Mouse (Mus musculus): Measurements from ENCODE around the gene Zkscan2. TPM values are rescaled to one million over a fixed set of nuclear protein-coding genes. Genes with fewer than 3 reads are reported as not detected.

The Zkscan2 gene
- total and polyA plus RNA-seq, 3 experiments: not detected

- no peak overlapping the region for H3K4me2 ChIP-seq (ENCODE audit: insufficient read depth, low read depth, poor library complexity, severe bottlenecking)
Measured at GRCm38 (mm10) chr7:123459247-123459646, 41.0 kb downstream of the Zkscan2 start.

GRCm38 (mm10) chr7:123458309-123458708, 41.9 kb downstream of the Zkscan2 start:
- H3K9ac ChIP-seq (ENCODE audit: insufficient read depth, low read depth): no peak overlapping the region
- DNase-seq (ENCODE audit: extremely low read depth): no peak

More at GRCm38 (mm10) chr7:123459247-123459646, 41.0 kb downstream of the Zkscan2 start:
- no peak overlapping the region for H3K4me3 ChIP-seq (replicated peaks in 1 of 3; ENCODE audit: low read depth in 2 of 3, low read length in 2 of 3, poor library complexity in 1 of 3)
- H3K27ac ChIP-seq (ENCODE audit: insufficient read depth, low read depth): no peak overlapping the region
- H3K27me3 ChIP-seq (replicated peaks): no peaks in the 10 kb centered on the region
- H3K79me2 ChIP-seq (replicated peaks; ENCODE audit: control insufficient read depth, extremely low read depth, insufficient read depth, poor library complexity, severe bottlenecking): no peaks in the 10 kb centered on the region
- in situ Hi-C loops (cut with MboI; ENCODE audit: low pct_ligation_motif_present, low pct_unique_long_range_greater_than_20kb, low sequenced_read_pairs) (no loop called here), dilution Hi-C loops (cut with MboI; ENCODE audit: extremely low pct_ligation_motif_present, extremely low pct_unique_long_range_greater_than_20kb, low sequenced_read_pairs) (no loop called here)
- no peak for DNase-seq (ENCODE audit: extremely low read depth)
- H3K4me1 ChIP-seq (ENCODE audit: control insufficient read depth in 1 of 2, insufficient read depth in 2 of 2): 0 out of 4 replicates have a peak, but pooled peaks cover 0 to 4% of the 10 kb centered on the region in 2 experiments
- H3K36me3 ChIP-seq (replicated peaks in 1 of 2; ENCODE audit: control insufficient read depth in 1 of 2, insufficient read depth in 1 of 2, low read length in 1 of 2): no peaks in the 10 kb centered on the region
- no peak overlapping the region for H3K9ac ChIP-seq (ENCODE audit: insufficient read depth, low read depth)
- H3K9me3 ChIP-seq (replicated peaks; ENCODE audit: low read length): no peaks in the 10 kb centered on the region
- no peak for TF ChIP-seq JUN (IDR thresholded peaks at IDR 0.05; ENCODE audit: insufficient read depth, low read depth, low read length)
- no peak for TF ChIP-seq CHD2 (IDR thresholded peaks at IDR 0.05; ENCODE audit: low read length)
- TF ChIP-seq UBTF (IDR thresholded peaks at IDR 0.05; ENCODE audit: low read depth, low read length): no peak
- no peak for TF ChIP-seq CTCF (conservative IDR thresholded peaks at IDR 0.05 in 1 of 2, IDR thresholded peaks at IDR 0.05 in 1 of 2; ENCODE audit: low read depth in 2 of 2, low read length in 2 of 2)
- no peak for TF ChIP-seq ETS1 (conservative IDR thresholded peaks at IDR 0.05; ENCODE audit: low read depth, low read length)
- no peak for TF ChIP-seq MAX (IDR thresholded peaks at IDR 0.05; ENCODE audit: low read length)
- TF ChIP-seq JUND (conservative IDR thresholded peaks at IDR 0.05; ENCODE audit: low read depth, low read length): no peak
- no peak for TF ChIP-seq ZC3H11A (IDR thresholded peaks at IDR 0.05; ENCODE audit: low read depth, low read length)
- no peak for TF ChIP-seq BHLHE40 (IDR thresholded peaks at IDR 0.05; ENCODE audit: low read depth, low read length)
- no peak for TF ChIP-seq TCF12 (IDR thresholded peaks at IDR 0.05; ENCODE audit: low read depth, low read length)
- no peak for TF ChIP-seq MEF2A (IDR thresholded peaks at IDR 0.05; ENCODE audit: borderline replicate concordance, low read depth, low read length)
- TF ChIP-seq SMC3 (IDR thresholded peaks at IDR 0.05; ENCODE audit: low read depth, low read length): no peak
- TF ChIP-seq TBP (conservative IDR thresholded peaks at IDR 0.05; ENCODE audit: low read depth, low read length): no peak
- no peak for TF ChIP-seq MAZ (IDR thresholded peaks at IDR 0.05; ENCODE audit: low read depth, low read length)
- no peak for TF ChIP-seq POLR2A (IDR thresholded peaks at IDR 0.05; ENCODE audit: low read depth, low read length)
- TF ChIP-seq ZKSCAN1 (IDR thresholded peaks at IDR 0.05; ENCODE audit: borderline replicate concordance, low read depth, low read length): no peak
- TF ChIP-seq POLR2AphosphoS2 (IDR thresholded peaks at IDR 0.05; ENCODE audit: low read depth, low read length): no peak
- TF ChIP-seq PAX5 (IDR thresholded peaks at IDR 0.05; ENCODE audit: low read length): no peak

More at GRCm38 (mm10) chr7:123458309-123458708, 41.9 kb downstream of the Zkscan2 start:
- no peaks in the 10 kb centered on the region for H3K79me2 ChIP-seq (replicated peaks; ENCODE audit: control insufficient read depth, extremely low read depth, insufficient read depth, poor library complexity, severe bottlenecking)
- dilution Hi-C loops (cut with MboI; ENCODE audit: extremely low pct_ligation_motif_present, extremely low pct_unique_long_range_greater_than_20kb, low sequenced_read_pairs) (no loop called here), in situ Hi-C loops (cut with MboI; ENCODE audit: low pct_ligation_motif_present, low pct_unique_long_range_greater_than_20kb, low sequenced_read_pairs) (no loop called here)
- no peak overlapping the region for H3K27ac ChIP-seq (ENCODE audit: insufficient read depth, low read depth)
- TF ChIP-seq CTCF (conservative IDR thresholded peaks at IDR 0.05 in 1 of 2, IDR thresholded peaks at IDR 0.05 in 1 of 2; ENCODE audit: low read depth in 2 of 2, low read length in 2 of 2) (no peak), NRF1 (IDR thresholded peaks at IDR 0.05; ENCODE audit: low read depth, low read length) (no peak), ZC3H11A (IDR thresholded peaks at IDR 0.05; ENCODE audit: low read depth, low read length) (no peak), SIN3A (IDR thresholded peaks at IDR 0.05; ENCODE audit: low read length) (no peak), USF2 (conservative IDR thresholded peaks at IDR 0.05; ENCODE audit: low read depth, low read length) (no peak), POLR2A (IDR thresholded peaks at IDR 0.05; ENCODE audit: low read depth, low read length) (no peak), TCF12 (IDR thresholded peaks at IDR 0.05; ENCODE audit: low read depth, low read length) (no peak), TBP (conservative IDR thresholded peaks at IDR 0.05; ENCODE audit: low read depth, low read length) (no peak), CHD1 (IDR thresholded peaks at IDR 0.05; ENCODE audit: low read depth, low read length) (no peak), GABPA (IDR thresholded peaks at IDR 0.05; ENCODE audit: insufficient replicate concordance, low read depth, low read length) (no peak), RCOR1 (conservative IDR thresholded peaks at IDR 0.05; ENCODE audit: low read depth, low read length) (no peak), HCFC1 (IDR thresholded peaks at IDR 0.05; ENCODE audit: low read depth, low read length) (no peak), ETS1 (conservative IDR thresholded peaks at IDR 0.05; ENCODE audit: low read depth, low read length) (no peak), POLR2AphosphoS2 (IDR thresholded peaks at IDR 0.05; ENCODE audit: low read depth, low read length) (no peak), E2F4 (IDR thresholded peaks at IDR 0.05; ENCODE audit: insufficient replicate concordance, low read depth, low read length) (no peak), JUN (IDR thresholded peaks at IDR 0.05; ENCODE audit: insufficient read depth, low read depth, low read length) (no peak), MEF2A (IDR thresholded peaks at IDR 0.05; ENCODE audit: borderline replicate concordance, low read depth, low read length) (no peak), NELFE (IDR thresholded peaks at IDR 0.05; ENCODE audit: low read depth, low read length) (no peak)
- no peaks in the 10 kb centered on the region for H3K27me3 ChIP-seq (replicated peaks)
- H3K4me1 ChIP-seq (ENCODE audit: control insufficient read depth in 1 of 2, insufficient read depth in 2 of 2): 0 out of 4 replicates have a peak, but pooled peaks cover 0 to 4% of the 10 kb centered on the region in 2 experiments
- no peaks in the 10 kb centered on the region for H3K36me3 ChIP-seq (replicated peaks in 1 of 2; ENCODE audit: control insufficient read depth in 1 of 2, insufficient read depth in 1 of 2, low read length in 1 of 2)
- no peak overlapping the region for H3K4me2 ChIP-seq (ENCODE audit: insufficient read depth, low read depth, poor library complexity, severe bottlenecking)
- H3K9me3 ChIP-seq (replicated peaks; ENCODE audit: low read length): no peaks in the 10 kb centered on the region
- H3K4me3 ChIP-seq (replicated peaks in 1 of 3; ENCODE audit: low read depth in 2 of 3, low read length in 2 of 3, poor library complexity in 1 of 3): no peak overlapping the region
